In genomic region chr3:118753623-118754022, GRCm38 (mm10) we compare ENCODE assay signal across 25 mouse cellular contexts.
"Had no signal": no experiment of that assay in that cellular context is flagged by ENCODE, and none has a peak within 500 bp of the region (broad histone marks: within the 10 kb centered on the region; RNA-seq: fewer than 3 reads in every experiment).

No protein-coding gene starts in this region.

- H3K4me3 ChIP-seq: heart, adult 2 months; heart, embryonic 13.5 days; heart, embryonic 15.5 days; hindbrain, embryonic 13.5 days; hindbrain, embryonic 15.5 days; kidney, embryonic 15.5 days; limb, embryonic 13.5 days; limb, embryonic 15.5 days had no signal

- H3K36me3 ChIP-seq: heart, embryonic 13.5 days; heart, embryonic 15.5 days; hindbrain, embryonic 13.5 days; hindbrain, embryonic 15.5 days; kidney, embryonic 15.5 days; limb, embryonic 13.5 days; limb, embryonic 15.5 days had no signal

- ATAC-seq: hindbrain, postnatal 0 days; intestine, embryonic 16.5 days had no signal

- H3K9me3 ChIP-seq: heart, embryonic 13.5 days; heart, embryonic 15.5 days; hindbrain, embryonic 13.5 days; hindbrain, embryonic 15.5 days; kidney, embryonic 15.5 days; limb, embryonic 13.5 days; limb, embryonic 15.5 days had no signal

- H3K9ac ChIP-seq: heart, embryonic 13.5 days; heart, embryonic 15.5 days; hindbrain, embryonic 13.5 days; hindbrain, embryonic 15.5 days; kidney, embryonic 15.5 days; limb, embryonic 13.5 days; limb, embryonic 15.5 days had no signal

- H3K4me1 ChIP-seq: heart, embryonic 13.5 days; heart, embryonic 15.5 days; hindbrain, embryonic 13.5 days; hindbrain, embryonic 15.5 days; kidney, embryonic 15.5 days; limb, embryonic 13.5 days; limb, embryonic 15.5 days had no signal

- DNase-seq: gastrocnemius, postnatal 14 days; gastrocnemius, postnatal 36 days; heart, adult 11 months; heart, adult 2 months; heart, postnatal 14 days; heart, postnatal 36 days; kidney, adult 11 months; kidney, adult 2 months; kidney, adult 9 months; kidney, postnatal 14 days; kidney, postnatal 36 days; layer of hippocampus, adult 9-11 months; layer of hippocampus, postnatal 36 days; left cerebral cortex, postnatal 4 days had no signal

- H3K4me2 ChIP-seq: heart, embryonic 11.5 days; heart, embryonic 13.5 days; heart, embryonic 15.5 days; hindbrain, embryonic 13.5 days; hindbrain, embryonic 15.5 days; kidney, embryonic 15.5 days; limb, embryonic 13.5 days; limb, embryonic 15.5 days had no signal

- H3K27ac ChIP-seq: heart, adult 2 months; heart, embryonic 13.5 days; heart, embryonic 15.5 days; hindbrain, embryonic 13.5 days; hindbrain, embryonic 15.5 days; hindbrain, postnatal 0 days; kidney, embryonic 15.5 days; kidney, postnatal 0 days; limb, embryonic 13.5 days; limb, embryonic 15.5 days had no signal

- H3K27me3 ChIP-seq: heart, embryonic 13.5 days; heart, embryonic 15.5 days; hindbrain, embryonic 13.5 days; hindbrain, embryonic 15.5 days; kidney, embryonic 15.5 days; limb, embryonic 13.5 days; limb, embryonic 15.5 days had no signal
